In genomic region chr2:74247521-74247920, GRCm38 (mm10) we compare ENCODE assay signal across 11 mouse cellular contexts.
DNase-seq lines count a peak whose midpoint lies in the region; TF ChIP-seq lines count a peak whose summit lies in the region.
"Had no signal": no experiment of that assay in that cellular context is flagged by ENCODE, and none has a peak within 500 bp of the region (broad histone marks: within the 10 kb centered on the region; RNA-seq: fewer than 3 reads in every experiment).

No protein-coding gene starts in this region.

- no peak overlapping the region for H3K4me3 ChIP-seq in CH12.LX (replicated peaks in 1 of 3; ENCODE audit: low read depth in 2 of 3, low read length in 2 of 3, poor library complexity in 1 of 3)
- H3K4me3 ChIP-seq: midbrain, embryonic 13.5 days; neural tube, embryonic 12.5 days had no signal

- H3K36me3 ChIP-seq in CH12.LX (replicated peaks in 1 of 2; ENCODE audit: control insufficient read depth in 1 of 2, insufficient read depth in 1 of 2, low read length in 1 of 2), result no peaks in the 10 kb centered on the region
- H3K36me3 ChIP-seq: midbrain, embryonic 13.5 days; neural tube, embryonic 12.5 days had no signal

- no peak overlapping the region for H3K27ac ChIP-seq in CH12.LX (ENCODE audit: insufficient read depth, low read depth)
- H3K27ac ChIP-seq: midbrain, embryonic 13.5 days; neural tube, embryonic 12.5 days had no signal

- H3K9me3 ChIP-seq in CH12.LX (replicated peaks; ENCODE audit: low read length), result no peaks in the 10 kb centered on the region
- H3K9me3 ChIP-seq: midbrain, embryonic 13.5 days; neural tube, embryonic 12.5 days had no signal

- H3K4me2 ChIP-seq in CH12.LX (ENCODE audit: insufficient read depth, low read depth, poor library complexity, severe bottlenecking), result no peak overlapping the region
- H3K4me2 ChIP-seq: midbrain, embryonic 13.5 days; neural tube, embryonic 12.5 days had no signal

- no peak for TF ChIP-seq POLR2A in CH12.LX (IDR thresholded peaks at IDR 0.05; ENCODE audit: low read depth, low read length)

- no peak for TF ChIP-seq EP300 in CH12.LX (IDR thresholded peaks at IDR 0.05; ENCODE audit: low read length)

- peak; percentile 46 for TF ChIP-seq RAD21 in CH12.LX (IDR thresholded peaks at IDR 0.05; ENCODE audit: low read depth, low read length)

- peaks cover 17 to 40% of the 10 kb centered on the region in 2 experiments for H3K4me1 ChIP-seq in CH12.LX (ENCODE audit: control insufficient read depth in 1 of 2, insufficient read depth in 2 of 2)

- dilution Hi-C loops in CH12.LX (cut with MboI; ENCODE audit: extremely low pct_ligation_motif_present, extremely low pct_unique_long_range_greater_than_20kb, low sequenced_read_pairs), result no loop called here

- DNase-seq in adrenal gland, postnatal 36 days, result peak; percentile 6 to 12
- no peak for DNase-seq in adrenal gland, adult 8-10 months
- peak; percentile 7 for DNase-seq in layer of hippocampus, adult 11-12 months (ENCODE audit: low spot score)
- no peak for DNase-seq in layer of hippocampus, adult 9-10 months (ENCODE audit: low spot score)
- peak; percentile 41 for DNase-seq in CH12.LX (ENCODE audit: extremely low read depth)
- DNase-seq in kidney, postnatal 36 days, result peak; percentile 14 to 48
- DNase-seq in cerebellum, postnatal 25 days, result no peak
- DNase-seq in urinary bladder, postnatal 36 days (ENCODE audit: low spot score in 2 of 2), result no peak
- DNase-seq: embryo, embryonic 11 days had no signal

- in situ Hi-C loops in CH12.LX (cut with MboI; ENCODE audit: low pct_ligation_motif_present, low pct_unique_long_range_greater_than_20kb, low sequenced_read_pairs), result no loop called here

- no peaks in the 10 kb centered on the region for H3K79me2 ChIP-seq in CH12.LX (replicated peaks; ENCODE audit: control insufficient read depth, extremely low read depth, insufficient read depth, poor library complexity, severe bottlenecking)

- no peaks in the 10 kb centered on the region for H3K27me3 ChIP-seq in CH12.LX (replicated peaks)
- H3K27me3 ChIP-seq: neural tube, embryonic 12.5 days had no signal

- peak; percentile 26 to 67; a peak in 3 of 4 replicates for TF ChIP-seq CTCF in CH12.LX (conservative IDR thresholded peaks at IDR 0.05 in 1 of 2, IDR thresholded peaks at IDR 0.05 in 1 of 2; ENCODE audit: low read depth in 2 of 2, low read length in 2 of 2)

- no peak overlapping the region for H3K9ac ChIP-seq in CH12.LX (ENCODE audit: insufficient read depth, low read depth)
- H3K9ac ChIP-seq: midbrain, embryonic 13.5 days; neural tube, embryonic 12.5 days had no signal

TF ChIP-seq in CH12.LX, 34 proteins besides CTCF, POLR2A, EP300 and RAD21:
- no peak for TF ChIP-seq CHD1 (IDR thresholded peaks at IDR 0.05; ENCODE audit: low read depth, low read length)
- peak; percentile 78 for TF ChIP-seq SMC3 (IDR thresholded peaks at IDR 0.05; ENCODE audit: low read depth, low read length)

Comparison
In these comparisons a context has a peak if more than half of its experiments do, and no peak if none do; other contexts are left out.
1. DNase-seq: peak in adrenal gland, postnatal 36 days (2 of 2), layer of hippocampus, adult 11-12 months (single experiment), CH12.LX (single experiment) and kidney, postnatal 36 days (2 of 2); none in adrenal gland, adult 8-10 months (single experiment), layer of hippocampus, adult 9-10 months (single experiment), cerebellum, postnatal 25 days (0 of 2) and urinary bladder, postnatal 36 days (0 of 2).